In the genomic region with DNA sequence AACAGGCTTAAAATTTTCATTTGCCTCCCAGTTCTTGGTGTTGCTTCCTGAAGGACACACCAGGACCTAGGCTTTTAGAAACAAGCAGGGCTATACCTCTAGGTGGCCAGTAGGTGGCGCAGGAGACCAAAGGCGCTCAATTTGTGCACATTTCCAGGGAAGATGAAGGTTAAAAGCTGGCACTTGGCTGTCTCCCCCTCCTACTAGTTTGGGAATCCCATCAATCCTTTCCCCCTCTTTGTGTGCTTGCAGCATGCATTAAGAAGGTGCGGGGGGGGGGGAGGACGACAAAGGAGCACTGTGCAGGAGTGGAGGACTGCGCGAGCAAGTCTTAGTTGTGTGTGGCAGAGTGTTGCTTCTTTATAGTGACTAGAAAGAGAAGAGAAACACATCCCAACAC, we compare ENCODE assay signal across 7 mouse cellular contexts. TPM values are rescaled to one million over a fixed set of nuclear protein-coding genes. Genes with fewer than 3 reads are reported as not detected.
DNase-seq lines count a peak whose midpoint lies in the region; ATAC-seq lines count a peak whose summit lies in the region.

No protein-coding gene starts in this region.

- ATAC-seq in megakaryocyte-erythroid progenitor cell, adult 5-6 weeks (replicated peaks; ENCODE audit: low FRiP score, low TSS enrichment, poor library complexity, severe bottlenecking), result peak; percentile 63; the same call in 1 of the 2 replicates

- peak; percentile 66 to 67 for DNase-seq in B cell, adult 2 months
- peak; percentile 86 for DNase-seq in ES-CJ7 (ENCODE audit: low read depth, low spot score)
- DNase-seq in cerebellum, adult 9-10 months, result peak; percentile 88
- DNase-seq in forelimb bud, embryonic 11.5 days (ENCODE audit: low read depth, low spot score), result peak; percentile 80
- DNase-seq in kidney, postnatal 36 days, result peak; percentile 67 to 91
- peak; percentile 75 for DNase-seq in right cerebral cortex, postnatal 25 days

RNA-seq across cellular contexts. Expression of gene Igfbp5, which starts 8.8 kb away (rescaled TPM):
- total RNA-seq in megakaryocyte-erythroid progenitor cell, adult 5-6 weeks (2014; fragmentation: Nextera tagmentation), result not detected in 2 replicates
- total RNA-seq in megakaryocyte-erythroid progenitor cell, adult 5-6 weeks (2017), result 0.53 TPM in 1 of 2 replicates, not detected in the other

RNA-seq across cellular contexts. Expression of gene Igfbp2, which starts 41.6 kb away (rescaled TPM):
- total RNA-seq in megakaryocyte-erythroid progenitor cell, adult 5-6 weeks (2014; fragmentation: Nextera tagmentation), result not detected in 2 replicates
- total RNA-seq in megakaryocyte-erythroid progenitor cell, adult 5-6 weeks (2017), result not detected in 2 replicates

Comparison
In these comparisons a context has a peak if more than half of its experiments do, and no peak if none do; other contexts are left out.
1. Peak in every context shown above with its lines: DNase-seq and ATAC-seq.